In the genomic region with DNA sequence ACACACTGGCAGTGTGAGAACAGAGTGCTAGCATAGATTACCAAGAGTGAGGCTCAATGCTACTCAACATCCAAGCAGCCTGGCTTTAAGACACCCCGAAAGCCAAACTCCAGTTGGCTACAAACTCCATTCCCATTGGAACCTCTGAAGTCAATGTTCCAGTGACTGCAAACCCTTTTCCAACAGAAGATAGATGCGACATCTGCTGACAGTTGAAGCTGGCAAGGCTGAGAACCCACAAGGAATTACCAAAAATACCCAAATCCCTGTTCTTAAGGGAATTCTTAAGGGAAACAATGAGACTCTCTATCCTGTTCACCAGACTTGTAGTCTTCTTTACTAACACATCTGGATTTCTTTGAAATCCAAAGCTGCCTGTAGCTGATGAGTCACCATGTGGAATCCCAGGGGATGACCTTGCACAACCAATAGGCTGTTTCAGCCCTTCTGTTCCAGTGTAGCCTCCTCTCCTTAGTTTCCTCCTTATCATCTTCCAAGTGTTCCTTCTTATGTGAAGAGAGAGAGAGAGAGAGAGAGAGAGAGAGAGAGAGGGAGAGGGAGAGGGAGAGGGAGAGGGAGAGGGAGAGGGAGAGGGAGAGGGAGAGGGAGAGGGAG, we compare ENCODE assay signal across 15 mouse cellular contexts.
A peak's percentile ranks its signal among the peaks of the same experiment; 100 is the strongest.
DNase-seq lines count a peak whose midpoint lies in the region; ATAC-seq and TF ChIP-seq lines count a peak whose summit lies in the region.
"Had no signal": no experiment of that assay in that cellular context is flagged by ENCODE, and none has a peak within 500 bp of the region (broad histone marks: within the 10 kb centered on the region; RNA-seq: fewer than 3 reads in every experiment).

No protein-coding gene starts in this region.

- intact Hi-C loops in heart, adult 2 months (cut with DNase I): no loop called here
- intact Hi-C loops in heart, postnatal 25 days (cut with DNase I): no loop called here

- H3K27ac ChIP-seq in heart, adult 2 months: no peak overlapping the region; the same call in 1 of the 2 replicates
- no peak overlapping the region for H3K27ac ChIP-seq in heart, embryonic 10.5 days
- peak overlapping the region; percentile 62 for H3K27ac ChIP-seq in embryonic fibroblast, embryonic 13.5 days (ENCODE audit: insufficient read depth, low read length)
- H3K27ac ChIP-seq in layer of hippocampus, adult 2 months: no peak overlapping the region
- H3K27ac ChIP-seq: kidney, postnatal 0 days; left cerebral cortex, adult 2 months; midbrain, embryonic 13.5 days; neural tube, embryonic 12.5 days had no signal

- CTCF ChIA-PET in Patski (lab: Charles Lee): interaction anchor here (1.3 kb wide), 1 partner anchor 11 kb away, joined by 3 read pairs; no protein-coding TSS in a partner anchor

- H3K36me3 ChIP-seq in heart, adult 2 months (ENCODE audit: control insufficient read depth, insufficient read depth, low read length): no peaks in the 10 kb centered on the region
- H3K36me3 ChIP-seq in heart, embryonic 10.5 days: no peaks in the 10 kb centered on the region
- H3K36me3 ChIP-seq: midbrain, embryonic 13.5 days; neural tube, embryonic 12.5 days had no signal

- no peak for TF ChIP-seq EP300 in heart, adult 2 months (IDR thresholded peaks at IDR 0.05; ENCODE audit: insufficient read depth, low read depth, low read length)

- no peaks in the 10 kb centered on the region for H3K27me3 ChIP-seq in heart, adult 2 months (ENCODE audit: control insufficient read depth, insufficient read depth, low read length)
- H3K27me3 ChIP-seq in heart, embryonic 10.5 days (ENCODE audit: insufficient read depth, poor library complexity, severe bottlenecking): no peaks in the 10 kb centered on the region
- H3K27me3 ChIP-seq in Patski: no peaks in the 10 kb centered on the region
- H3K27me3 ChIP-seq: midbrain, embryonic 13.5 days; neural tube, embryonic 12.5 days had no signal

- no peaks in the 10 kb centered on the region; the same call in 1 of the 2 replicates for H3K4me1 ChIP-seq in heart, adult 2 months (ENCODE audit: control insufficient read depth, insufficient read depth, low read length)
- H3K4me1 ChIP-seq in heart, embryonic 10.5 days: no peaks in the 10 kb centered on the region
- peaks cover 12% of the 10 kb centered on the region for H3K4me1 ChIP-seq in embryonic fibroblast, embryonic 13.5 days (ENCODE audit: control insufficient read depth, insufficient read depth, low read length)
- H3K4me1 ChIP-seq: midbrain, embryonic 13.5 days; neural tube, embryonic 12.5 days had no signal

- 57% methylated on average over 2 of the region's 2 CpGs for whole genome bisulfite sequencing in heart, adult 2 months
- WGBS in heart, embryonic 10.5 days: 83% methylated on average over 2 of the region's 2 CpGs

- in situ Hi-C loops in Patski (cut with MboI; ENCODE audit: low pct_unique_long_range_greater_than_20kb): no loop called here

- H3K9ac ChIP-seq in heart, adult 2 months (ENCODE audit: low read depth, low read length): no peak overlapping the region
- H3K9ac ChIP-seq: midbrain, embryonic 13.5 days; neural tube, embryonic 12.5 days had no signal

- DNase-seq in heart, adult 2 months: peak; percentile 71 to 72
- DNase-seq in heart, embryonic 10.5 days (ENCODE audit: low spot score): no peak
- peak; percentile 22 for DNase-seq in Patski (ENCODE audit: low read depth, low spot score)
- DNase-seq in heart, postnatal 25 days (ENCODE audit: low spot score): peak; percentile 51
- no peak for DNase-seq in layer of hippocampus, adult 2 months (ENCODE audit: low spot score in 2 of 2)
- DNase-seq: right cerebral cortex, postnatal 14 days; thymus, postnatal 36 days had no signal

- no peaks in the 10 kb centered on the region for H3K9me3 ChIP-seq in heart, embryonic 10.5 days
- H3K9me3 ChIP-seq: midbrain, embryonic 13.5 days; neural tube, embryonic 12.5 days had no signal

- POLR2A ChIA-PET in Patski (lab: Charles Lee): no interaction called here

- no peak for TF ChIP-seq POLR2A in heart, adult 2 months (IDR thresholded peaks at IDR 0.05; ENCODE audit: insufficient read depth, low read depth, low read length)
- no peak for TF ChIP-seq POLR2A in embryonic fibroblast, embryonic 13.5 days (IDR thresholded peaks at IDR 0.05; ENCODE audit: low read depth, low read length)

- no peak for TF ChIP-seq CTCF in heart, adult 2 months (IDR thresholded peaks at IDR 0.05)
- no peak for TF ChIP-seq CTCF in Patski (IDR thresholded peaks at IDR 0.05)
- TF ChIP-seq CTCF in embryonic fibroblast, embryonic 13.5 days (IDR thresholded peaks at IDR 0.05; ENCODE audit: borderline replicate concordance, insufficient read depth, low read length): no peak
- TF ChIP-seq CTCF in layer of hippocampus, adult 2 months (conservative IDR thresholded peaks at IDR 0.05): no peak

- no peak overlapping the region for H3K4me3 ChIP-seq in heart, adult 2 months
- H3K4me3 ChIP-seq in heart, embryonic 10.5 days: no peak overlapping the region
- H3K4me3 ChIP-seq in embryonic fibroblast, embryonic 13.5 days (ENCODE audit: insufficient read depth, low read length): no peak overlapping the region
- H3K4me3 ChIP-seq in layer of hippocampus, adult 2 months: no peak overlapping the region
- H3K4me3 ChIP-seq: left cerebral cortex, adult 2 months; midbrain, embryonic 13.5 days; neural tube, embryonic 12.5 days had no signal

- H3K79me2 ChIP-seq in heart, adult 2 months (replicated peaks; ENCODE audit: control insufficient read depth, insufficient read depth, low read length): no peaks in the 10 kb centered on the region

- peak; percentile 31 for ATAC-seq in Patski
- ATAC-seq in erythroblast, adult 5-6 weeks (replicated peaks; ENCODE audit: low FRiP score, poor library complexity, severe bottlenecking): no peak
- ATAC-seq: inflammation-experienced regulatory T-cells, adult 6 months; lung, postnatal 0 days; midbrain, embryonic 13.5 days had no signal

Comparison
In these comparisons a context has a peak if more than half of its experiments do, and no peak if none do; other contexts are left out.
1. DNase-seq: peak in heart, adult 2 months (2 of 2), Patski (single experiment) and heart, postnatal 25 days (single experiment); none in heart, embryonic 10.5 days (single experiment) and layer of hippocampus, adult 2 months (0 of 2).